In the genomic region with DNA sequence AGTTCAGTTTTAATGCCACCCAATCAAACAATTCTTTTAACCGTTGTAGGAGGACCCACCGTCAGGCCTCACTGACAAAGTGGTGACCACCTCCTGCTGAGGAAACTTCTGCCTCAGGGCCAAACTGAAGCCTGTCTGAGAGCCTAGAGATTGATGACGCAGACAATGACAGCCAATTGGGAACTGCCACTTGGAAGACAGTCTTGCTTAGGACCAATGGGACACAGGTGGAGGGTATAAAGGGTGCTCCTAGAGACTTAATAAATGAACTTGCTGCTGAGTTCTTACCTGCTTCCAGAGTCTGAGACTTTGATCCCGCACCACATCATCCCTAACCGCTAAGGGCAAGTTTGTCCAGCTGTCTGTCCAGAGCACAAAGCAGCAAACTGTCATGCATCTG, we compare ENCODE assay signal across 22 mouse cellular contexts.
DNase-seq lines count a peak whose midpoint lies in the region; ATAC-seq and TF ChIP-seq lines count a peak whose summit lies in the region.
"Had no signal": no experiment of that assay in that cellular context is flagged by ENCODE, and none has a peak within 500 bp of the region (broad histone marks: within the 10 kb centered on the region; RNA-seq: fewer than 3 reads in every experiment).

No protein-coding gene starts in this region.

- no peak overlapping the region for H3K4me2 ChIP-seq in heart, embryonic 12.5 days
- H3K4me2 ChIP-seq in hindbrain, embryonic 11.5 days (replicated peaks; ENCODE audit: low read depth, low read length): no peak overlapping the region
- H3K4me2 ChIP-seq: embryonic facial prominence, embryonic 12.5 days; forebrain, embryonic 13.5 days; forebrain, embryonic 15.5 days had no signal

- H3K36me3 ChIP-seq in MEL (ENCODE audit: control insufficient read depth in 1 of 2, insufficient read depth in 2 of 2, low read length in 2 of 2): peaks cover 0 to 6% of the 10 kb centered on the region in 2 experiments; a peak in 2 of 4 replicates
- no peaks in the 10 kb centered on the region for H3K36me3 ChIP-seq in heart, embryonic 12.5 days
- H3K36me3 ChIP-seq in hindbrain, embryonic 11.5 days (ENCODE audit: control insufficient read depth, insufficient read depth, low read length): no peaks in the 10 kb centered on the region
- H3K36me3 ChIP-seq: embryonic facial prominence, embryonic 10.5 days; embryonic facial prominence, embryonic 12.5 days; forebrain, embryonic 15.5 days; G1E had no signal

- no peak for TF ChIP-seq RAD21 in MEL (IDR thresholded peaks at IDR 0.05; ENCODE audit: low read depth, low read length)

- TF ChIP-seq POLR2A in MEL (IDR thresholded peaks at IDR 0.05; ENCODE audit: control insufficient read depth in 1 of 2, insufficient read depth in 1 of 2, low read depth in 1 of 2, low read length in 2 of 2, poor library complexity in 1 of 2): peak in 1 of 2 experiments; percentile 26; a peak in 1 of 4 replicates

- peaks cover under 1 to 11% of the 10 kb centered on the region in 2 experiments for H3K4me1 ChIP-seq in MEL (ENCODE audit: control insufficient read depth in 1 of 2, insufficient read depth in 2 of 2, low read length in 2 of 2)
- H3K4me1 ChIP-seq in heart, embryonic 12.5 days (replicated peaks): no peaks in the 10 kb centered on the region
- H3K4me1 ChIP-seq in hindbrain, embryonic 11.5 days (replicated peaks; ENCODE audit: control insufficient read depth, insufficient read depth, low read length): no peaks in the 10 kb centered on the region
- H3K4me1 ChIP-seq: embryonic facial prominence, embryonic 10.5 days; embryonic facial prominence, embryonic 12.5 days; forebrain, embryonic 13.5 days; forebrain, embryonic 15.5 days had no signal

- no peak for TF ChIP-seq CTCF in MEL (IDR thresholded peaks at IDR 0.05 in 2 of 3, conservative IDR thresholded peaks at IDR 0.05 in 1 of 3; ENCODE audit: control insufficient read depth in 1 of 3, insufficient read depth in 1 of 3, low read depth in 2 of 3, low read length in 3 of 3, poor library complexity in 1 of 3, severe bottlenecking in 1 of 3)

- ATAC-seq in heart, embryonic 12.5 days (ENCODE audit: insufficient number of reproducible peaks, low FRiP score): no peak
- ATAC-seq in hindbrain, embryonic 11.5 days (ENCODE audit: low FRiP score): no peak
- ATAC-seq: forebrain, embryonic 13.5 days; forebrain, embryonic 15.5 days; forebrain, postnatal 0 days had no signal

- no peaks in the 10 kb centered on the region for H3K9me3 ChIP-seq in MEL (replicated peaks; ENCODE audit: insufficient read depth, low read length)
- H3K9me3 ChIP-seq in heart, embryonic 12.5 days (replicated peaks): no peaks in the 10 kb centered on the region
- H3K9me3 ChIP-seq in hindbrain, embryonic 11.5 days (ENCODE audit: control insufficient read depth, low read length): no peaks in the 10 kb centered on the region
- H3K9me3 ChIP-seq: embryonic facial prominence, embryonic 10.5 days; embryonic facial prominence, embryonic 12.5 days; forebrain, embryonic 13.5 days; forebrain, embryonic 15.5 days; G1E had no signal

- no peak for TF ChIP-seq EP300 in MEL (IDR thresholded peaks at IDR 0.05; ENCODE audit: low read depth in 1 of 2, low read length in 2 of 2)

- no peaks in the 10 kb centered on the region for H3K79me2 ChIP-seq in MEL (ENCODE audit: control insufficient read depth, insufficient read depth, low read length, poor library complexity)

- H3K4me3 ChIP-seq in MEL (ENCODE audit: control insufficient read depth in 1 of 2, insufficient read depth in 1 of 2, low read depth in 2 of 2, low read length in 2 of 2): no peak overlapping the region
- no peak overlapping the region for H3K4me3 ChIP-seq in heart, embryonic 12.5 days
- H3K4me3 ChIP-seq in hindbrain, embryonic 11.5 days (ENCODE audit: low read depth, low read length): no peak overlapping the region
- H3K4me3 ChIP-seq: embryonic facial prominence, embryonic 10.5 days; embryonic facial prominence, embryonic 12.5 days; forebrain, embryonic 13.5 days; forebrain, embryonic 15.5 days had no signal

- H3K27ac ChIP-seq in MEL (ENCODE audit: control insufficient read depth, low read depth, low read length): no peak overlapping the region
- H3K27ac ChIP-seq in heart, embryonic 12.5 days (ENCODE audit: poor library complexity, severe bottlenecking): no peak overlapping the region
- no peak overlapping the region for H3K27ac ChIP-seq in hindbrain, embryonic 11.5 days (ENCODE audit: low read depth, low read length)
- H3K27ac ChIP-seq: embryonic facial prominence, embryonic 10.5 days; embryonic facial prominence, embryonic 12.5 days; forebrain, embryonic 13.5 days; forebrain, embryonic 15.5 days had no signal

- WGBS in heart, embryonic 12.5 days: 78% methylated on average over 5 of the region's 5 CpGs
- WGBS in hindbrain, embryonic 11.5 days: 80% methylated on average over 5 of the region's 5 CpGs

- DNase-seq in A20 (ENCODE audit: low read depth, low spot score) (peak; percentile 15), ES-CJ7 (ENCODE audit: low read depth, low spot score) (peak; percentile 25), MEL (ENCODE audit: low read depth, low spot score) (peak; percentile 59), ZHBTc4 (ENCODE audit: low read depth, low spot score) (peak; percentile 45)
- no peak for DNase-seq in cerebellum, postnatal 10 days
- DNase-seq in hindbrain, embryonic 11.5 days (ENCODE audit: low spot score): no peak
- no peak for DNase-seq in thymus, postnatal 0 days (ENCODE audit: low spot score)
- DNase-seq: adrenal gland, adult 2 months; adrenal gland, postnatal 10 days; adrenal gland, postnatal 25 days; cerebellum, adult 11 months; cerebellum, adult 18-20 months; cerebellum, adult 8-10 months; cerebellum, adult 9-11 months; cerebellum, postnatal 25 days; forebrain, postnatal 0 days had no signal

- no peaks in the 10 kb centered on the region for H3K27me3 ChIP-seq in MEL (ENCODE audit: control insufficient read depth in 1 of 2, insufficient read depth in 2 of 2, low read length in 2 of 2)
- no peaks in the 10 kb centered on the region for H3K27me3 ChIP-seq in heart, embryonic 12.5 days (replicated peaks)
- no peaks in the 10 kb centered on the region for H3K27me3 ChIP-seq in hindbrain, embryonic 11.5 days (ENCODE audit: control insufficient read depth, insufficient read depth, low read length)
- H3K27me3 ChIP-seq: embryonic facial prominence, embryonic 12.5 days; forebrain, embryonic 13.5 days; forebrain, embryonic 15.5 days had no signal

- no peak overlapping the region for H3K9ac ChIP-seq in MEL (ENCODE audit: control insufficient read depth, low read depth, low read length, poor library complexity, severe bottlenecking)
- H3K9ac ChIP-seq in heart, embryonic 12.5 days: no peak overlapping the region
- H3K9ac ChIP-seq in hindbrain, embryonic 11.5 days (ENCODE audit: low read depth, low read length): no peak overlapping the region
- H3K9ac ChIP-seq: embryonic facial prominence, embryonic 12.5 days; forebrain, embryonic 13.5 days; forebrain, embryonic 15.5 days; forebrain, postnatal 0 days had no signal

TF ChIP-seq in MEL, 35 proteins besides CTCF, POLR2A, EP300 and RAD21:
- peak; percentile 74 for TF ChIP-seq CHD2 (IDR thresholded peaks at IDR 0.05; ENCODE audit: low read length)
- peak; percentile 83 for TF ChIP-seq TBP (IDR thresholded peaks at IDR 0.05; ENCODE audit: low read depth, low read length)
- no peak for TF ChIP-seq MAFK (IDR thresholded peaks at IDR 0.05; ENCODE audit: borderline replicate concordance, low read depth, low read length)
- no peak for TF ChIP-seq E2F4 (IDR thresholded peaks at IDR 0.05; ENCODE audit: borderline replicate concordance, low read depth, low read length)

Comparison
In these comparisons a context has a peak if more than half of its experiments do, and no peak if none do; other contexts are left out.
1. DNase-seq: peak in A20 (single experiment), ES-CJ7 (single experiment), MEL (single experiment) and ZHBTc4 (single experiment); none in cerebellum, postnatal 10 days (0 of 2), hindbrain, embryonic 11.5 days (single experiment) and thymus, postnatal 0 days (single experiment).